Mouse (Mus musculus) ES-Bruce4 (cell line): ENCODE results near the gene Grip2. TPM values are rescaled to one million over a fixed set of nuclear protein-coding genes. Genes with fewer than 3 reads are reported as not detected.

Source experiments
- H3K27ac ChIP-seq: 2 replicates; pipeline ENCODE4 v1.5.1; 2012; ENCODE audit warnings: low read length, inconsistent platforms; ENCODE audit not compliant: insufficient read depth
- H3K27me3 ChIP-seq: 2 replicates; pipeline ENCODE4 v1.6.1; 2012; ENCODE audit warnings: mild to moderate bottlenecking, low read length, inconsistent platforms; ENCODE audit not compliant: control insufficient read depth, poor library complexity, insufficient read depth, severe bottlenecking
- H3K36me3 ChIP-seq: 2 replicates; pipeline ENCODE4 v1.6.1; 2012; ENCODE audit warnings: inconsistent platforms, mild to moderate bottlenecking, low read length, moderate library complexity; ENCODE audit not compliant: control insufficient read depth, poor library complexity, insufficient read depth, severe bottlenecking
- H3K4me1 ChIP-seq: one replicate; pipeline ENCODE4 v1.8.1; 2011; ENCODE audit warnings: low read length; ENCODE audit not compliant: control insufficient read depth, insufficient read depth
- H3K4me3 ChIP-seq: 2 replicates; pipeline ENCODE4 v1.5.1; 2011; ENCODE audit warnings: low read depth, mild to moderate bottlenecking, low read length
- H3K9ac ChIP-seq: 2 replicates; pipeline ENCODE4 v1.6.1; 2012; ENCODE audit warnings: low read depth, mild to moderate bottlenecking, inconsistent platforms; ENCODE audit not compliant: poor library complexity, severe bottlenecking
- H3K9me3 ChIP-seq: replicated peaks from 2 replicates; pipeline ENCODE4 v1.6.1; 2012; ENCODE audit warnings: mild to moderate bottlenecking, low read length, inconsistent platforms; ENCODE audit not compliant: control insufficient read depth, poor library complexity, insufficient read depth, severe bottlenecking
- CTCF ChIP-seq: IDR thresholded peaks from one replicate; pipeline ENCODE4 v1.8.1; 2011; ENCODE audit warnings: low read depth, low read length
- EP300 ChIP-seq: IDR thresholded peaks from 2 replicates; pipeline ENCODE4 v1.6.1; 2011; ENCODE audit warnings: low read depth, low read length; ENCODE audit not compliant: insufficient read depth
- POLR2A ChIP-seq: IDR thresholded peaks from one replicate; pipeline ENCODE4 v1.8.1; 2011; ENCODE audit warnings: low read length; ENCODE audit not compliant: insufficient read depth
- polyA plus RNA-seq: library from polyadenylated mRNA; stranded (reverse); fragments of >200 nt; gene quantifications from 2 replicates; pipeline ENCODE4 v1.2.4, GENCODE M21; 2011; ENCODE audit warnings: low read depth; ENCODE audit not compliant: missing spikeins, insufficient read depth, insufficient read length

The Grip2 gene
- polyA plus RNA-seq, 1 experiment, result 0.46 TPM

- H3K4me1 ChIP-seq, result peaks cover 22% of the 10 kb centered on the region
- H3K9me3 ChIP-seq, result no peaks in the 10 kb centered on the region
- no peak for TF ChIP-seq POLR2A
- TF ChIP-seq CTCF, result no peak
- no peak for TF ChIP-seq EP300
- no peaks in the 10 kb centered on the region for H3K36me3 ChIP-seq
- no peak overlapping the region for H3K27ac ChIP-seq
- H3K27me3 ChIP-seq, result no peaks in the 10 kb centered on the region
- H3K9ac ChIP-seq, result no peak overlapping the region
- no peak overlapping the region for H3K4me3 ChIP-seq
Measured at GRCm38 (mm10) chr6:91715988-91716810, 110.9 kb downstream of the Grip2 start.

DNA sequence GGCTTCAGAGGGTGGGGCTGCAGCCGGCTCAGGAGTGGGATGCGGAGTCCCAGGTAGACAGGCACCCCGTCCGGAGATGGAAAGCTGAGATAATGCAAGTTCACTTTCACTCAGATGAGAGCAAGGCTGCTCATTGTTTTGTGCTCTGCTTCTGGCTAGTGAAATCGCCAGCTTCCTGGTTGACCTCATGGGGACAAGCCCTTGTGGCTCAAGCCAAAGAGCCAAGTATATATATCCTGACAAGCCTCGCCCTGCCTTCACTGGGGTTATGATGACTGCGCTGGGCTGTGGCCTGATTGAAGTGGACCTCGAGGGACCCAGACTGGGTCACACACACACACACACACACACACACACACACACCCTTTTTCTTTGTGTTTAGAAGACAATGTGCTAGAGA is 112.0 kb downstream of the Grip2 start:
- no peaks in the 10 kb centered on the region for H3K9me3 ChIP-seq
- peaks cover 21% of the 10 kb centered on the region for H3K4me1 ChIP-seq
- no peak overlapping the region for H3K27ac ChIP-seq
- no peak overlapping the region for H3K9ac ChIP-seq
- H3K36me3 ChIP-seq, result no peaks in the 10 kb centered on the region
- no peak for TF ChIP-seq EP300
- TF ChIP-seq POLR2A, result no peak
- H3K27me3 ChIP-seq, result no peaks in the 10 kb centered on the region
- H3K4me3 ChIP-seq, result no peak overlapping the region

DNA sequence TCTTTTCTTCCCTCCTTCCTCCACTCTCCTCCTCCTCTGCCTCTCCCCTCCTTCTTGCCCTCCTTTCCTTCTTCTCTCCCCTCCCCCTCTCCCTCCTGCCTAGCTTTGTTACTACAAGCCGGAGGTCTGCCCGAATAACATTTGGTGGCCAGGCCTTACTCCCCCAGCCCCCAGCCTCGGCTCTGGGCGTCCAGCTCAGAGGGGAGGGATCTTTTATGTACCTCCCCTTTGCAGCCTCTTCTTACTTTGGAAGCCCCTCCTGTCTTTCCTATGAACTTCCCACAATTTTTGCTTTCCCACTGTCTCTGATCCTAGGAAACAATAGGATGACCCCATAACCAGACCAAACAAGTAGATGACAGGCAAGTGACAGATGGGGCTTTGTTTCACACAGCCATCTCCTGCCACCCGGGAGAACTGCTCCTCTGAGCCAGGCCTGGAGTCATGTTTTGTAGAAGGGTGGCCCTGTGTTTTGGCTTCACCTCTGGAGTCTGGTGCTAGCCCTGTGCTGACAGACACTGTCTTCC is 113.6 kb downstream of the Grip2 start:
- H3K36me3 ChIP-seq, result peaks cover 1% of the 10 kb centered on the region; the same call in 1 of the 2 replicates
- peaks cover 17% of the 10 kb centered on the region for H3K4me1 ChIP-seq
- H3K9me3 ChIP-seq, result no peaks in the 10 kb centered on the region
- no peak for TF ChIP-seq EP300
- no peak for TF ChIP-seq CTCF
- no peak for TF ChIP-seq POLR2A
- H3K27me3 ChIP-seq, result no peaks in the 10 kb centered on the region
- H3K9ac ChIP-seq, result peak overlapping the region; percentile 34
- H3K4me3 ChIP-seq, result peak overlapping the region; percentile 20; the same call in 1 of the 2 replicates
- H3K27ac ChIP-seq, result peak overlapping the region; percentile 96

DNA sequence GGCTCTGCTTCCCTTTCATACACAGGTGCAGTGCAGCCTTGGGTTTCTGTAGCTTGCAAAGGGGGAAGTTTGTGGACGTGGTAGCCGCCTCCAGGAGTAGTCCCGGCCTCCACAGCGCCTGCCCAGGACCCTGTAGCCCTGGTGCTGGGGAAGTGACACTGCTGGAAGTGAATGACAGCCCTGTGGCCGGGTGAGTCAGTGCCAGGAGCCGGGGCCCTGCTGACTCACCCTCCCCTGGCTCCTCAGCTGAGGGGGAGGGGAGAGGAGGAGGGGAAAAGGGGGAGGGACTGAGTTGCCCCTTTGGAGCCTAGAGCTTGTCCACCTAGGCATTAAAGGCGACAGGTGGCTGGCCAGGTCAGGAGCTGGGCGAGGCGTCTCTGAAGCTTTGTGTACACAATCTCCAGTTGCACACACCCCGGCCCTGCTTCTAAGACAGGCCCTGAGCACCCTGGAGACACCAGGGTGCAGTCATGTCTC is 114.2 kb downstream of the Grip2 start:
- peak overlapping the region; percentile 20; the same call in 1 of the 2 replicates for H3K4me3 ChIP-seq
- H3K27ac ChIP-seq, result peak overlapping the region; percentile 96
- H3K27me3 ChIP-seq, result no peaks in the 10 kb centered on the region
- H3K9me3 ChIP-seq, result no peaks in the 10 kb centered on the region
- peak; percentile 78 for TF ChIP-seq EP300
- TF ChIP-seq CTCF, result no peak
- peaks cover 4% of the 10 kb centered on the region for H3K36me3 ChIP-seq
- peaks cover 13% of the 10 kb centered on the region for H3K4me1 ChIP-seq
- peak overlapping the region; percentile 34 for H3K9ac ChIP-seq

GRCm38 (mm10) chr6:91712097-91712854 is 114.8 kb downstream of the Grip2 start:
- Histone ChIP-seq H3K27me3 (no peaks in the 10 kb centered on the region), H3K27ac (peak overlapping the region; percentile 96), H3K9me3 (no peaks in the 10 kb centered on the region), H3K4me1 (peaks cover 13% of the 10 kb centered on the region), H3K36me3 (peaks cover 4% of the 10 kb centered on the region), H3K4me3 (no peak overlapping the region), H3K9ac (peak overlapping the region; percentile 34)
- TF ChIP-seq CTCF (no peak), POLR2A (no peak), EP300 (no peak)

Other genes with a start within 250 kb of the Grip2 start
- gene Slc6a6, start 143.2 kb downstream of the Grip2 start, polyA plus RNA-seq, result 109 and 114 TPM in 2 replicates
- 20.1 and 21.5 TPM in 2 replicates for gene Ccdc174, start 50.8 kb upstream of the Grip2 start, polyA plus RNA-seq
- gene 4930590J08Rik, start 75.6 kb upstream of the Grip2 start, polyA plus RNA-seq, result 0.73 and 1.4 TPM in 2 replicates
- gene Fgd5, start 151.6 kb upstream of the Grip2 start, polyA plus RNA-seq, result 4.1 and 5.1 TPM in 2 replicates